Mouse (Mus musculus) lung, postnatal 0 days (tissue): Measurements from ENCODE around the gene Klhdc8a. TPM values are rescaled to one million over a fixed set of nuclear protein-coding genes. Genes with fewer than 3 reads are reported as not detected.
A peak's percentile ranks its signal among the peaks of the same experiment; 100 is the strongest.

Experiments
- ATAC-seq: fragments of 200-750 bp; cut with Nextera tagmentation; 2 replicates; pipeline ENCODE4 v1.8.0; 2017; ENCODE audit warnings: moderate library complexity
- DNase-seq: peaks from one replicate; pipeline ENCODE4 v3.0.0-alpha.2; 2016; ENCODE audit warnings: low spot score
- H3K27ac ChIP-seq: fragments of 300-500 bp; sonication (generic); 2 replicates; pipeline ENCODE4 v1.5.1; 2014; ENCODE audit warnings: antibody characterized with exemption, mild to moderate bottlenecking, low read length, mixed read lengths
- H3K27me3 ChIP-seq: fragments of 300-500 bp; sonication (generic); replicated peaks from 2 replicates; pipeline ENCODE4 v1.6.1; 2014; ENCODE audit warnings: low read length, mixed read lengths; ENCODE audit not compliant: insufficient read depth
- H3K36me3 ChIP-seq: fragments of 300-500 bp; sonication (generic); 2 replicates; pipeline ENCODE4 v1.6.1; 2014; ENCODE audit warnings: low read length, mixed read lengths; ENCODE audit not compliant: insufficient read depth
- H3K4me1 ChIP-seq: fragments of 300-500 bp; sonication (generic); 2 replicates; pipeline ENCODE4 v1.6.1; 2014; ENCODE audit warnings: antibody characterized with exemption, low read depth, low read length, mixed read lengths; ENCODE audit not compliant: insufficient read depth
- H3K4me2 ChIP-seq: fragments of 300-500 bp; sonication (generic); replicated peaks from 2 replicates; pipeline ENCODE4 v1.6.1; 2014; ENCODE audit warnings: low read depth, mild to moderate bottlenecking, low read length, moderate library complexity, mixed read lengths
- H3K4me3 ChIP-seq: fragments of 300-500 bp; sonication (generic); 2 replicates; pipeline ENCODE4 v1.5.1; 2014; ENCODE audit warnings: low read depth, low read length
- H3K9ac ChIP-seq: fragments of 300-500 bp; sonication (generic); replicated peaks from 2 replicates; pipeline ENCODE4 v1.6.1; 2014; ENCODE audit warnings: low read depth, mild to moderate bottlenecking
- H3K9me3 ChIP-seq: fragments of 300-500 bp; sonication (generic); 2 replicates; pipeline ENCODE4 v1.6.1; 2016; ENCODE audit warnings: low read length, mixed read lengths
- CTCF ChIP-seq: IDR thresholded peaks from 2 replicates; pipeline ENCODE4 v1.5.1; 2016; ENCODE audit warnings: antibody characterized with exemption, mild to moderate bottlenecking
- EP300 ChIP-seq: IDR thresholded peaks from 2 replicates; pipeline ENCODE4 v1.6.1; 2016; ENCODE audit warnings: antibody characterized with exemption, mild to moderate bottlenecking, control low read depth
- WGBS: fragments of 180-500 bp; shearing (Covaris S2); extraction: QIAGEN DNeasy Blood & Tissue Kit; methylation state at CpG from one replicate; pipeline ENCODE4 v1.1.7; 2014; 5-methylcytosine and 5-hydroxymethylcytosine counted together
- polyA plus RNA-seq: library from polyadenylated mRNA; unstranded; fragments of >200 nt; fragmentation: Nextera tagmentation; extraction: Ambion mirVana; gene quantifications from 2 replicates; pipeline ENCODE4 v1.2.1, GENCODE M21; 2015

The Klhdc8a gene
- polyA plus RNA-seq, 1 experiment from 2014 or later: 4.4 TPM

DNA sequence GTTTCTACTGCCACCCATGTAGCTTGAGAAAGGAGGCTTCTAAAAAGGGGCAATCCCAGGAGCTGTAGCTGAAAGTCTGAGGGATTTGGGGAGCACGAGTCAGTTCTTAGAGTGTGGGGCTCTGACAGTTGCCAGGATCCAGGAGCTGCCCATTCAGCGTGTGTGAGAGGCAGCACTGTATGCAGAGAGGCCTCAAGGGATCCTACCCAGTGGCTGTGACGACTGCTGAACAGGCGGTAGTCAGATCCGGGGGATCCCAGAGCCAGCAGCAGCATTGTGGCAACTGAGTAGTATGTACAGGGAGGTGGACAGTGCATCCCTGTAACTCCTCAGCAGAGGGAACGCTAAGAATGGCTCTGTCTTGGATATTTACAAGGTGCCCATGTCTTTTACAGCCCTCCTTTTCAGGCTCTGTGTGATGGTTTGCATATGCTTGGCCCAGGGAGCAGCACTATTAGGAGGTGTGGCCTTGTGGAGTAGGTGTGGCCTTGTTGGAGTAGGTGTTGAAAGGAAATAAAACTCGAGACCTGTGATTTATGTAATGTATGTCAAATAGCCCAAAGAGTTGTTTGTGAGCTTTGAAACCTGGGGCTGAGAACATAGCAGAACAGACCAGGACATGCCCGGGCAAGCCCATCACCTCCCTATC lies 33.1 kb upstream of the Klhdc8a start:
- peak; percentile 47 for DNase-seq
- WGBS: 60% methylated on average over 8 of the region's 8 CpGs
- Histone ChIP-seq H3K27ac (no peak overlapping the region; the same call in 1 of the 2 replicates), H3K36me3 (no peaks in the 10 kb centered on the region), H3K4me2 (no peak overlapping the region), H3K4me3 (no peak overlapping the region), H3K9ac (no peak overlapping the region), H3K4me1 (peaks cover 7% of the 10 kb centered on the region; the same call in 1 of the 2 replicates), H3K9me3 (no peaks in the 10 kb centered on the region), H3K27me3 (no peaks in the 10 kb centered on the region)
- no peak for TF ChIP-seq EP300
- no peak for TF ChIP-seq CTCF
- ATAC-seq: peak; percentile 32; the same call in 1 of the 2 replicates

DNA sequence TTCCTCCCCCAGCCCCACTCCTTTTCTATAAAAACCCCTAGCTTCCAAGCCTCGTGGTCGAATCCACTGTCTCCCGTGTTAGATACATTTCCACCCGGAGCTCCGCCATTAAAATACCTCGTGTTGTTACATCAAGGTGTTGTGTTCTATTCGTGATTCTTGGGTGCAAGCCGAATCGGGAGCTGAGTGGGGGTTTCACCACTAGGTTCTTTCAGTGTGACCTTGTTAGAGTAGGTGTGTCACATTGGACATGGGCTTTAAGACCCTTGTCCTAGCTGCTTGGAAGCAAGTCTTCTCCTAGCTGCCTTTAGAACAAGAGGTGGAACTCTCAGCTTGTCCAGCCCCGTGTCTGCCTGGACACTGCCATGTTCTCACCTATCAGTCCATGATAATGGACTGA lies 32.5 kb upstream of the Klhdc8a start:
- H3K27ac ChIP-seq: peak overlapping the region; percentile 85
- no peaks in the 10 kb centered on the region for H3K9me3 ChIP-seq
- 84% methylated on average over 10 of the region's 10 CpGs for WGBS
- DNase-seq: no peak
- H3K9ac ChIP-seq: no peak overlapping the region
- TF ChIP-seq CTCF (no peak), EP300 (no peak)
- no peak overlapping the region for H3K4me2 ChIP-seq
- H3K27me3 ChIP-seq: no peaks in the 10 kb centered on the region
- no peak for ATAC-seq
- no peak overlapping the region for H3K4me3 ChIP-seq
- no peaks in the 10 kb centered on the region for H3K36me3 ChIP-seq
- H3K4me1 ChIP-seq: peaks cover 7% of the 10 kb centered on the region; the same call in 1 of the 2 replicates

DNA sequence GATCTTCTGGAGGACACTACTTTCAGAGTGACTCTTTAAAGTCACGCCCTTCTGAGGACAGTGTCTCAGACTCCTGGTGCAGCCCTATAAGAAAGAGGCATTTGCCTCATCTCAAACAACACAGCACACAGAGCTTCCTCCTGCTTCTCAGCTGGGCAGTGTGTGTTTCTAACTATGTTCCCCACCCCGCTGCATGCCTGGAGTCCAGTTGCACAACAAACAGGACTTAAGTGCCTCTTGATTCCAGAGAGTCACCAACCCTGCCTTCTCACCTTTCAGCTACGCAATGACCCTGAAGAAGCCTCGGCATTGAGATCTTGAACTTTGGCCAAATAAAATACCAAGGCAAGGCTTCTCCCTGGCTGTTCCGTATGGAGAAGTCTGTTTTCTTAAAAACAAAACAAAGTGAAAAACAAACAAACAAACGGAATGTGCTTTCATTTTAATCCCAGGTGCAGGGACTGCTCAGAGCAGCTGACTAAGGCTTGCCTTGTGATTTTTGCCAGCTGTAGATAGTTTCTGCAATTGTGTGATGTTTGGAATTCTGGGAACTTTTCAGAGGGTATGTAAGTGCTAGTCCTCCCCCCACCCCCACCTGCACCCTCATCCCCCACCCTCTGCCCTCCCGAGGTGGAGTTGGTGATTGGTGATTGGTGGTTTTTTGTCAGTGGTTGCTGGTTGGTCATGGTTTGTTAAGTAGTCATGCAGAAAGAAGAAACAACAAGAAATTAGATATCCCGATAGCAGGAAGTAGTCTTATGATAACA lies 31.5 kb upstream of the Klhdc8a start:
- DNase-seq (peak; percentile 93), ATAC-seq (peak; percentile 93)
- no peaks in the 10 kb centered on the region for H3K27me3 ChIP-seq
- no peaks in the 10 kb centered on the region for H3K36me3 ChIP-seq
- peak overlapping the region; percentile 85 for H3K27ac ChIP-seq
- no peaks in the 10 kb centered on the region for H3K9me3 ChIP-seq
- no peak overlapping the region for H3K4me2 ChIP-seq
- peak; percentile 96 for TF ChIP-seq EP300
- no peak for TF ChIP-seq CTCF
- H3K4me3 ChIP-seq: no peak overlapping the region
- peaks cover 7% of the 10 kb centered on the region; the same call in 1 of the 2 replicates for H3K4me1 ChIP-seq
- no peak overlapping the region for H3K9ac ChIP-seq
- whole genome bisulfite sequencing: 23% methylated on average over 8 of the region's 8 CpGs

- TF ChIP-seq CTCF: no peak
- TF ChIP-seq EP300: no peak
- no peak overlapping the region for H3K9ac ChIP-seq
- DNase-seq (no peak), ATAC-seq (no peak)
- H3K9me3 ChIP-seq: no peaks in the 10 kb centered on the region
- H3K27ac ChIP-seq: no peak overlapping the region
- no peak overlapping the region for H3K4me3 ChIP-seq
- WGBS: 59% methylated on average over 2 of the region's 2 CpGs
- H3K4me2 ChIP-seq: no peak overlapping the region
- peaks cover 7% of the 10 kb centered on the region; the same call in 1 of the 2 replicates for H3K4me1 ChIP-seq
- H3K36me3 ChIP-seq: no peaks in the 10 kb centered on the region
- H3K27me3 ChIP-seq: no peaks in the 10 kb centered on the region
These were observed 30.5 kb upstream of the Klhdc8a start for GRCm38 (mm10) chr1:132267959-132268358.

DNA sequence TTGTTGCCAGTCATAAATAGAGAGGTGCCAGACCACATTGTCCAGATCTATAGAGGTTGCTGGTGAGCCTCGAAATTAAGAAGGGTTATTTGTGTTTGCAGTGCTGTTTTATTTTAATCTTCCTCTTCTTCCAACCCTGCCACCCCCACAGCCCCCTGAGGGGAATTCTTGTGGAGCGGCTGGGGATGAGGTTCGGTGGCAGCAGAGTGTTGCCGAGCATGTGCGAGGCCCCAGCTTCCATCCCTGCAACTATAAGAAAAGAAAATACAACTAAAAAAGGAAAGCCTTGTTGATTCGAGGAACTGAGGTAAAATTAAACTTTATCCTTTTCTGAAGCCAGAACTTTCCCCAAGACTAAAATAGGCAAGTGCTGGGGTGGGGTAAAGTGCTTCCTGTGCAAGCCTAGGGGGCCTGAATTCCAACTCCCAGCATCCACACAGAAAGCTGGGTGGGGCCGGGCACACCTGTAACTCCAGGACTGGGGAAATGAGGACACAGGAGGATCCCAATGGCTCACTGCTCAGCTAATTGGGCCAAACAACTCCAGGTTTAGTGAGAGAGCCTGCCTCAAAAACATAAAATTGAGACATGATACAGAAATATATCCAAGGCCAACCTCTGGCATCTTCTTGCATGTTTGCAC lies 29.9 kb upstream of the Klhdc8a start:
- Histone ChIP-seq H3K27ac (no peak overlapping the region), H3K9me3 (no peaks in the 10 kb centered on the region), H3K4me3 (no peak overlapping the region), H3K4me2 (no peak overlapping the region), H3K9ac (no peak overlapping the region), H3K27me3 (no peaks in the 10 kb centered on the region), H3K4me1 (peaks cover 7% of the 10 kb centered on the region; the same call in 1 of the 2 replicates), H3K36me3 (no peaks in the 10 kb centered on the region)
- 68% methylated on average over 7 of the region's 7 CpGs for WGBS
- ATAC-seq: no peak
- TF ChIP-seq EP300 (no peak), CTCF (no peak)
- DNase-seq: no peak

DNA sequence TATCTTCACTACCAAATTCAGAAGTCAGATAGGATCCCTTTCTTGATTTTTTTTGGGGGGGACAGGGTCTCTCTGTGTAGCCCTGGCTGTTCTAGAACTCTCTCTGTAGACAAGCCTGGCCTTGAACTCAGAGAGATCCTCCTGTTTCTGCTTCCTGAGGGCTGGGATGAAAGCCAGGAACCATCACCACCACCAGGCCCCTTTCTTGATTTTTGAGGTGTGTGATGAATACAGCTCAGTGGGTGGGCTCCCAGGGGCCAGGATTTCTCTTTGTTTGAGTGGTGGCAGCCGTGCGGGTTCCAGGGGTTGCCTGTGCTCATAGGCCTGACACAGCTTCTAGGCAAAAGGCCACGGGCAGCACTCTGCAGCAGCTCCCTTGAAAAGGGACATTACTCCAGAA lies 27.2 kb upstream of the Klhdc8a start:
- no peak overlapping the region for H3K4me2 ChIP-seq
- no peak overlapping the region for H3K9ac ChIP-seq
- H3K36me3 ChIP-seq: no peaks in the 10 kb centered on the region
- no peaks in the 10 kb centered on the region for H3K27me3 ChIP-seq
- H3K27ac ChIP-seq: no peak overlapping the region
- 67% methylated on average over 3 of the region's 3 CpGs for WGBS
- H3K4me3 ChIP-seq: no peak overlapping the region
- H3K9me3 ChIP-seq: no peaks in the 10 kb centered on the region
- H3K4me1 ChIP-seq: peaks cover 4% of the 10 kb centered on the region; the same call in 1 of the 2 replicates
- no peak for TF ChIP-seq EP300
- TF ChIP-seq CTCF: no peak
- ATAC-seq: no peak
- DNase-seq: no peak
